Mouse (Mus musculus): ENCODE results near the gene H1foo.

H1foo gene

DNA sequence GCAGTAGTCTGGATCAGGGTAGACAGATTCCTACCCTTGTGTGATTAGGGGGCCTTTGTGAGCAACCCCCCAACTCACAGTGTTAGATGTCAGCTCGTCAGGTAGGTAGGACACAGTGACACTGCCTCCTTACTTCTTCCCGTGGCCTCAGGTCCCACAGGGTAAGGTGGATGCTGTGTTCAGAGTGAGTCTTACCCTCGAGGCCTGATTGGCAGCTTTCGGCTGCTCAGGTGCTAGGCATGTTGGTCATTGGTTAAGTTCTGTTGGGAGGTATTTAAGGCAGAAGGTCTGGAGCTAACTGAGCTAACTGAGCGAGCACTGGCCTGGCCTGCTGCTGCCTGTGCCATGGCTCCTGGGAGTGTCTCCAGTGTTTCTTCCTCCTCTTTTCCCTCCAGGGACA lies at the start of gene H1foo:
TSS of gene H1foo (plus strand) at position 301 of the 400 bp plus-strand sequence.
- ATAC-seq (ENCODE audit: low TSS enrichment): no peak

DNA sequence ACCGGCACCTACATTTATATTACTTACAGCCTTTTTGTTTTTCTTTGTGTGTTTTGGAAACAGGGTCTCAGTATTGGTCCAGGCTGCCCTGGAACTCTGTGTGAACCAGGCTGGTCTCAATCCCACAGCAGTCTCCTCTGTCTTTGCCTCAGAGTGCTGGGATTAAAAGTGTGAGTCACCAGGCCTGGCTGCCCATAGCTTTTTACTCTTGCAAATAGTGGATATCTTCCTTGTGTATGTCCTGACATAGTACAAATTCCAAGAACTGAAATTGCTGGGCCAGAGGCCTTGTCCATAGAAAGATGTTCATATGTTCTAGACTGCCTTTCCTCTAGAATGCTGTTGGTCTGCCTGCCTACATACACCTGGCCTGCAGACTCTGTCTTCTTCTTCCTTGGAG lies 48.4 kb upstream of the H1foo start:
- no peak for ATAC-seq (ENCODE audit: low TSS enrichment)

DNA sequence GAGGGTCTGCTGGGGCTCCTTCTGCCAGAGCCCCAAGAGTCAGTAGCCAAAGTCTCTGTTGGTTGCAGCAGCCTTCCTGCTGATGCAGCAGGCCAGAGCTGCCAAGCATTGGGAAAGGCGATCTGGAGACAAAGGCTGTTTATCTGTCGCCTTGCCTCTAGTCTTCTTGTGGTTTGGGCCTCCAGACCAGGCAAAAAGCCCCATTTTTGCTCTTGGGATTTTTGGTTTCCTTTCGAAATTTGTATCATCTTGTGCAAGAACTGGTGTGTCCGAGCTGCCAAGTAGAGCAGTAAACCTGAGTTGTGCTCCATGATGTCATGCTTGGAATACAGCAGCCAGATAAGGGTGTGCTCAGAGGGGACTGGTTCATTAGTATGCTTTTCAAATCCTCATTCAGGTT lies 47.6 kb upstream of the H1foo start:
- no peak for ATAC-seq (ENCODE audit: low TSS enrichment)

DNA sequence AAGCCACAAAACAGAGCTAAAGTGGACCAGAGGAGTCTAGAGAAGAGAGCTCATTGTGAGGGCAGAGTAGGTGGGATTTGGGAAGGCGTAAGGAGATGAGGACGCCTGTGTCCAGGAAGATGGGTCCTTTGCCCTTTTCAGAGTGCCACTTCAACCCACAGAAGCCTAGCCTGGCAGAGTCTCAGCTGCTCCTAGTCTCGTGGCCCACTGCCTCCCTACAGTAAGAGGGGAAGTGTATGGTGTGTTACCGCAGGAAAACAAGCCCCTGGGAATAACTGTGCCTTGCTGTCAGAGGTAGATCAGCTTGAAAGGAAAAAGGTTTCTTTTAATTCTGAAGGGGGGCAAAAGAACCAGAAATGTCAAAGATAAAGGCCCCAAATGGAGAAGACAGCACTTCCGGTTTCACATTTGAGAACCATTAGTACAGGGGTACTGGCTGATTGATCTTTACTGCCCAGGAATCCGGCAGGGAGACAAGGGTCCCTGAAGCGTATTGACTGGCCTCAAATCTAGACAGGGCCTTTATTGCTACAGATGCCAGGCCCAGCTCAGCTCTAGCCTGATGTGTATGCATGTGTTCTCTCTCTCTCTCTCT lies 46.7 kb upstream of the H1foo start:
- no peak for ATAC-seq (ENCODE audit: low TSS enrichment)

DNA sequence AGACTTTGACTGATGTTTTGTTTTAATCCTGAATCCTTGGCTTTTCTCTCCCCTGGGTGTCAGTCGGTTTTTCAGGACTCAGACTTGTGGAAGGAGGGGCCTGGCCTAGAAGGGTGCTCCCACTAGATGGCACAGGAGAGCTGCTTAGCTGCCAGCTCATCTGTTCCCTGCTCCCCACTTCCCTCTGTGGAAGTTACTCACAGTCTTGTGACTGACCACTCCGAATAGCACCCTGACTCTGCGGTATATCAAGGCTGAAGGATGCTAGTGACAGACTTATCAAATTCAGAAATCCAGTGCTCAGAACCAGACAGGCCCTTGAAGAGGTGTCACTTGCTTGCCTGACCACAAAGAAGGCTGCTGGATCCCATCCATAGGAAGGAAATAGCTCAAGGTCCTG lies 43.7 kb upstream of the H1foo start:
- peak; percentile 66 for ATAC-seq (ENCODE audit: low TSS enrichment)

DNA sequence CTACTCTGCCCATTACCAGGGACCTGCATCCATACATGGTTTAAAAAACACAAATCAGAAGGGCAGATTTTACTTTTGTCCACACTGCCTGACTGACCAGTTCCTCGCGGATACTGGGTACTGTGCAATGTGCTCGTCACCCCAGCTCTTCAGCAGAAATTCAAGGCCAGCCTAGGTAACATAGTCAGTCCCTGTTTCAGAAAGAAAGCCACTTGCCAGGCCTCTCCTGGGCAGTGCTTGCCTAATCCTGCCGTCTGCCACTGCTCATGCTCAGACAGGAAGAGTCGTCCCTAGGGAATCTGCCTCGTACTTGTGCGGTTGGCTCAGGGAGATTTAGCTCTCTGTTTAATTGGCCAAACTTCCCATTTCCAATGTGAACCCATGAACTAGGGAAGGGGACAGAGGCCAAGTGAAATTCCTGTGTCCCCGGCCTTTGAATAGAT lies 43.2 kb upstream of the H1foo start:
- peak; percentile 5; the same call in 1 of the 2 replicates for ATAC-seq (ENCODE audit: low TSS enrichment)

DNA sequence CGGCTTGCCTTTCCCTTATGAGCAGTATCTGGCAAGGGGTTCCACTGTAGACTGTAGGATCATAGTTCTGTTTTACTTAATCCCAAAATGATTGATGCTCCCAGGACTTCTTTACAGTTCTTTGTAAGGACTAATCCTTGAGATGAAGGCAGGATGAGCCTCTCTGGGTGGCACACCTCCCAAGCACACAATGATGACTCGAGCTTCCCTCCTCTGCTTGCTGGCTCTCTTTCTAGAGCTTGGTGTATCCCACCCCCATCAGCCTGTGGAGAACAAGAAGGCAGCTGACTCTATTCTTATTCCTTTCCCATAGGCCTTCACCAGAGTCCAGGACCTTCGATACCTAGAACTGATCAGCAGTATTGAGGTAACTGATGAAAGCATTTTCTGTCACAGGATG lies 42.2 kb upstream of the H1foo start:
- peak; percentile 39; the same call in 1 of the 2 replicates for ATAC-seq (ENCODE audit: low TSS enrichment)

DNA sequence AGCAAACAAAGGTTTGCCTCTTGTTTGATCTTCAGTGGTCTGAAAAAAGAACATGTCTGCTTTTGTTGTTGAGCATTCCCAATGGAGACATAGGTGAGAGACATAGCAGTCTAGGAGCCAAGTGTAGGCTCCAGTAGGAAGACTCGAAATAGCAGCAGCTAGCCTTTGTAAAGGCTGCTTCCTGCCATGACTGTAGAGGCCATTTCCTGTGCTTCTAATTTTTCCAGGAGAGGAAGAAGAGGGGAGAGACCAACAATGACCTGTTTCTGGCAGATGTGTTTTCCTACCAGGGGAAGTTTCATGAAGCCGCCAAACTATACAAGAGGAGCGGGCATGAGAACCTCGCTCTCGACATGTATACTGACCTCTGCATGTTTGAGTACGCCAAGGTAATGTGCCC lies 39.2 kb upstream of the H1foo start:
- ATAC-seq (ENCODE audit: low TSS enrichment): no peak

DNA sequence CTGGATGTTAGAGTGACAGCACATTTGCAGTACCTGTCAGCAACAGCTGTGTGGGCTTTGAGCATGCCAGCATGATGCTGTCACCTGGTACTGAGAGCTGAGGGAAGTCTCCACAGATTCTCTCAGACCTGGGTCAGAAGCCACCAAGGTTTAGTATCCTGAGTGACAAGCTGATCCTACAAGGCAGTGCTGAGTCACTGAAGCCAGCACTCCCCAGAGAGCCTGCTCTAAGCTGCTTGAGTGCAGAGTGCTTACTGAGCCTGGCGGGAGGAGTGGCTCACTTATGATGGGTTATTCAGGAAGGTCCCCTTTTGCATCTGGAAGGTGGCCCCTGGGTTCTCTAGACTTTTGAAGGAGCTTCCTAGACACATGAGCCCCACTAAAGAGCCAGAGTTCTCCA lies 38.3 kb upstream of the H1foo start:
- ATAC-seq (ENCODE audit: low TSS enrichment): no peak

DNA sequence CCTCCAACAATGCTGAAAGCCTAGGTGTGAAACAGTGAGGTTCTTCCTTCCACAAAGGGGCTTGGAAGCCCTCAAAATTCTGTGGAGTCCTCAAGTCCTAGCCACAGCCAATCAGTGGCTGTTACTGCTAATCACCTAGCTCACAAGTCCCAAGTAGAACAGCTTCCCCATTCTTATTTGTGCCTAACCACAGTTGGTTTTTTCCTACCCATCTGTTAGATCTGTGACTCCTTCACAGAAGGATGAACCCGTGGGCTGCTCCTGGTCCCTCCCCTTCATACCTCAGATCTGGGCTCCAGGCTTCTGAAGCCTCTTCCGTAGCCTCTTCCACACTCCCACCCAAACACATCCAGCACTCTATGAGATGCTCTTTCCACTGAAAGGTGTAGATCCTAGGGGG lies 37.9 kb upstream of the H1foo start:
- peak; percentile 29; the same call in 1 of the 2 replicates for ATAC-seq (ENCODE audit: low TSS enrichment)

DNA sequence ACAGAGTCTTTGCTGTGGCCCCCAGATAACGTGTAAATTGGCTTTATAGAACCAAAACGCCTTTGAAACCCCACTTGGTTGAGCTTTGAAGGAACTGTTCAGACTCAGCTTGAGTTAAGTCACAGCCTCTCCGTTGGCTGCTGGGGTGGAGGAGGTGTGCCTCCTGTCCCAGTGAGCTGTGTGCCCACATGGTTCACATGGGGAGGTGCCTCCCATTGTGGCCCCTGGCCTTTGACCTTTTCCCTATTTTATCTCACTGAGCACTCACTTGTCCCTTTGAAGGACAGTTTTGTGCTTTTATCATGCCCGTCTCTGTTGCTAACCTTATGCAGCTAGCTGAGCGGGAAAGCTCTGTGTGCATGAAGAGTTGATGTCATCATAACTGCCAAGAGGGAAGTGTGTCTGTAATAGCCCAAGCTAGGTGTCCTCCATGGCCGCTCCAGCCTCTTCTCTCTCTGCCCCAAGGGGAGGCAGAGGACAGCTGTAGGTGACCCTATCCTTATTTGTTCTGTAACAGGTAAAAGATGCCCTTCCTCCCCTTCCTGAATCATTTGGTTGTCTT lies 36.2 kb upstream of the H1foo start:
- no peak for ATAC-seq (ENCODE audit: low TSS enrichment)

DNA sequence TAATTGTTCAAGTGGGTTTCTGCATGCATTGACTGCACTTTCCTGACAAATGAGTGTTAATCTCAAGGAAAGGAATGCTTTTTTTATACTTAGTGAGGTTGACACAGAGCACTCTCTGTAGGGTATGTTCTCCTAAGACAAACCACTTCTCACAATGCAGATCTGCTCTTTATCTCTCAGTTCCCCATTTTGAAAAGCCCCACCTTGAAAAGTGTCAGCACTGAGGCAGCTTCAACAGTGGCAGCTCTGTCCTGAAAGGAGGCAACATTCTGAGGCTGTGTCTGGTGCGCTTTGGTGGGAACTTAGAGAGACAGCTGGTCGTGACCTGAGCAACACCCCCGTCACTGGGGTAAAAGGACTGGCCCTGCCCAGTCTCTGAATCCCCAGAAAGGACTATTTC lies 35.7 kb upstream of the H1foo start:
- ATAC-seq (ENCODE audit: low TSS enrichment): no peak

DNA sequence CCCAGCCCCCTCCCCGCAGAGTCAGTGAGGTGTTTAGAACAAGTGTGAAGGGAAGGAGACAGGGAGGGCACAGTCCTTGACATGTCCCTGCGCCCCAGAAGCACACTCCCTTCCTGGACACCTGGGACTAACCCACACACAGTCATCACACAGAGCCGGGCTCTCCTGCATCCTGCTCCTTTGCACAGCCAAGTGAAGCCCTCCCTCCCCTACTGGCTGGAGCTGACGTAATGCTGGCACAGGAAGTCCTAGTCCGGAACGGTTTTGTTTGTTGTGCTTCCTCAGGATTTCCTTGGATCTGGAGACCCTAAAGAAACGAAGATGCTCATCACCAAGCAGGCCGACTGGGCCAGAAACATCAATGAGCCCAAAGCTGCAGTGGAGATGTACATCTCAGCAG lies 34.8 kb upstream of the H1foo start:
- ATAC-seq (ENCODE audit: low TSS enrichment): no peak

DNA sequence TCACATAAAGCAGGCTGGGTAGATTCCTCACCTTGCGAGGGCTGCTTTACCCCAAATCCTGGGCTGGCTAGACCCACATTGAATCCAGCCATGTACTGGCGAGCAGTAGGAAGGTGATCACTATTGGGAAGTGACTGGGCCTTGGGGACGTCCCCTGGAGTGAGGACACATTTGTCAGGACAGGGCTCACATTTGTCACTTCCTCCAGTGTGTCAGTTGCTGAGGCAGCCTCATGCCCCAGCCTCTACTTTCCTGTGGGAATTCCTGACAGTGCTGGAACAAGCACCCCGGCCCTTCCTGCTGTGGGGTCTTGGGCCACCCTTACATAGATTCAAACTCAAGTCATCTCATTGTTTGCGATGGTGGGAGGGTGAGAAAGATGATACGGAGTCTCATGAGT lies 33.0 kb upstream of the H1foo start:
- no peak for ATAC-seq (ENCODE audit: low TSS enrichment)

DNA sequence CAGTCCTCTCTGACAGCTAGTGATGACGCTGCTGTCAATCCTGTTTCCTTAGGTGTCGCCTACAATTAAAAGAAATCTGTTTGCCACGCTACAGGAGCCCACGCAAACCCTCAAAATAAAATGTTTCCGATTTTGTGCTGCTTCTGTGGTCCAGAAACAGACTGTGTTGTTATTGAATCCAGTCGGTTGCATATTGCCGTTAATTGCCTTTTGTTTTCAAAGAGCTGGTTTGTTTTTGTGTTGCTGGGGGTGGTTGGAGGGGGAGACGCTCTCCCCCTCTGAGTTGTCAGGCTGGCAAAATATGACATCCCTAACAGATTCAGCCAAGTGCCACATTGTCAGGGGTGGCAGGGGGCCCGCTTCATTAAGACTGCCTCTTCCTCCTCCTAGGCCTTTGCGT lies 31.3 kb upstream of the H1foo start:
- no peak for ATAC-seq (ENCODE audit: low TSS enrichment)

DNA sequence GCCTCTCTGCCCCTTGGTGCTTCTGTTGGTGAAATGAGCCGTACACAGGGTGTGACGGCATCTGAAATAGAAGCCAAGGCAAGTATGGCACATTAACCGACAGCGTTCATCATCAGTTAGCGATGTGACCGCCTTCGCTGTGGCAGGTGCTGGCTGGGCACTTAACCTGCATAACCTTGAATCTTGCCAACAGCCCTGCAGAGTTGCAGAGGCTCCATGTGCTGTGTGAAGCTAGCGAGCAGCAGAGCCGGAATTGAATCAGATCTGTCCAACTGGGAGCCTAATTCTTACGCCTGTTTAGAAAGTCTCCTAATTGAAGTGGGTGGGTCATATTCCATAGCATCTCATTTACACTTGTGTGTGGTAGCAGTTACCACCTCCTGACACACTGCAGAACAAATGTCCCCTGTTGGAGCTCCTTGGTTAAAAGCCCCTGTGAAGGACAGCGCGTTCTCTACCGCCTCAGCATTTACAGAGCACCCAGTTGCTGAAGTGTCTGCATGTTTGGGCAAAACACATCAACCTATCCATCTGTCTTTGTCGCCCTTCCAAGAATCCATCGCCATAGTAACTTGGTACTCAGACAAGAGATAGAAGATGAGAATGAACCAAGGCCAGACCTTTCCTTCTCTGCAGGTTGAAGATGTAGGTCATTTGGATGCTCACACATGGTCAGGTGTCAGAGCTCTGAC lies 30.1 kb upstream of the H1foo start:
- peak; percentile 47 for ATAC-seq (ENCODE audit: low TSS enrichment)

DNA sequence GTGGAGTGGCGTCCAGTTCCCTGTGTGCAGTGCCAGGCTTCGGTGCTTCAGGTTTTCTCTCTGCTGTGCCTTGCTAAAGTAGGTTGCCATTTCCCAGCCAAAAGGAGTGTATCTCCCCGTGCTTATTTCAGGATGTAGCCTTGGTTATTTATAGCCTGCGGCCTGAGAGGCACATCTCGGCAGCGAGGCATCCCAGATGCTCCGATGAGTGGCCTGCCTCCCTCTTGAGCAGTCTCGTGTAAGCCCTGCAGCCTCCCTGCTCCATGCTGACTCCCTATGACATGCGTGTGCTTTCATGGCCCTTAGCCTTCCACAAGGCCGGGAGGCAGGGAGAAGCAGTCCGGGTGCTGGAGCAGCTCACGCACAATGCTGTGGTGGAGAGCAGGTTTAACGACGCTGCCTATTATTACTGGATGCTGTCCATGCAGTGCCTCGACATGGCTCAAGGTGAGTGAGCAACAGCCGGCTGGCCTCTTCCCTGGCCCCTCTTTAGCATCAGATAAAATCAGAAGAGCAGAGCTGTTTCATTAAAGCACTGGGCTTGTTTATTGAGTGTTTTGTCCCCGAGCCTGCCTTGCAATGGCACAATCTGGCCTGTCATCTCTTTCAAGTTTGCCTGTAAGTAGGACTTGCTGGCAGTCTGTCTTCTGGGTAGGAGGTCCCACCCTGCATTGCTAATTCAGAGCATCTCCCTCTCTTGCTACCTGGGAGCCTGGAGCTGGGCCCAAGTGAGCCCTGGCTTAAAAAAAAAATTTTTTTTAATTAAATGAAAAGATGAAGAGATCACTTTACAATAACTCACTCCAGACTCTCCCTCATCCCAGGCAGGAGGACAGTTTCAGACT lies 28.9 kb upstream of the H1foo start:
- peak; percentile 53 for ATAC-seq (ENCODE audit: low TSS enrichment)

DNA sequence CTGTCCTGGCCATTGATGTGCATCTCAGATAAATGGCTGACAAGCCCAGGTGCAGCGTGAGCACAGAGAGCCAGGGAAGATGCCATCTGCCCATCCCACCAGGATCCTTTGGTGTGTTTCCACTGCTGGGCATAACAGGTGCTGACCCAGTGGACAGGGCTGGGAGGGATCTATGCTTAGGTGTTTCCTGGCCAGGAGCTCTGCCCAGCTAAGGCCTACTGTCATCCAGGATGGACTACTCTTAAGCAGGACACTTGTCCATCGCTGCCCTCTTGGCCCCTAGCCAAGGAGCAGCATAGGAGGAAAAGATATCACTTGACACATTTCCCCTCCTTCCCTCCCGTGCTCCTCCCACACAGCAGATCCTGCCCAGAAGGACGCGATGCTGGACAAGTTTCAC lies 28.1 kb upstream of the H1foo start:
- ATAC-seq (ENCODE audit: low TSS enrichment): no peak

DNA sequence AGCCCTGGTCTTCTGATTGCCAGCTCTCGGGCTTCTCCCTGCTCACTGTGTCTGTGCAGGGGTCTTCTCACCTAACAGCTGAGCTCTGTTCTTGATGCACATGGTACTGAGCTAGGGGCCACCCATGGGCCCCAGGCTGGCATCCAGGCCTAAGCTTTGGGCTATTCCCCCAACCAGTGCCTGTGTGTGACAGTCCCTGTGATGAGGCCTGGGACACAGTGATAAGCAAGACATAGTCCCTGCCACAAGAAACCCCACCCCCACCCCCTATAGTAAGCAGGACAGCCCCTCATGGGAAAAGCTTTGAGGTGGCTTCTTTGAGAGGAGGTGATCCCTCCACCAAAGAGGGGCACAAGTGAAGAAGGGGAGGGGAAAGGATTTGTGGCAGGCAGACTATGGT lies 26.1 kb upstream of the H1foo start:
- ATAC-seq (ENCODE audit: low TSS enrichment): no peak

DNA sequence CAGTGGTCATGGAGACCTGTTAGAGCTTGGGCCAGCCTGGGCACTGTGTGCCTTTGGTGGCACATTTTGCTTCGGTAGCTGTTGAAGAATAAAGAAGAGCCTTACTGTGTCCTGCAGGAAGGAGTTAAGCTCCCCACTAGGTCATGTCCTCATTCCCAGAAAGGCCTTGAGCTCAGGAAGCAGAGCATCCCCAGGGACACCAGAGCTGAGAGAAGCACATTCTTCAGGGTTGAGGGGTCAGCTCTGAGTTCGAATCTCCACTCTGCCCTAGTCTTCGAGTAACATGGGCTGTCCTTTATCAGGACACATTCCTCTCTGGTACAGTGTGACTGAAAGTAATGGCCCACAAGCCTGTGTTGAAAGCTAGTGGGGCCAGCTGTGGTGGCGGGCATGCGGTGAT lies 24.9 kb upstream of the H1foo start:
- no peak for ATAC-seq (ENCODE audit: low TSS enrichment)

DNA sequence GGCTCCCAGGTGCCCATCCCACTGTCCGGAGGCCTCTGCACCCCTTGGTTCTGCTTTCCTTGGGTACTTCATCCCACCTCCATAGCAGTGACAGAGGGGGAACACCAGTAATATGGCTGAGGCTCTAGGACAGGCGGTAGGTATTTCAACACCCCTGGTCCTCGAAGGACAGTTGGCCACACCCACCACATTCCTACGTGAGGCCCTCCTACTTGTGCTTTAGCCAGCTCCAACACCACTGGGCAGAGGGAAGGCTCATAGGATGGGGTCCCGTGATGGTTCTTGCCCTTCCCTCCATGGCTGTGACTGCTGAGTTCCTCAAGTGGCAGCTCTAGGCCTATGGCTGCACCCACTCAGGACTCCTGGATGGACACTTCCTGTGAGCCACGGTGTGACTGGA lies 19.9 kb upstream of the H1foo start:
- no peak for ATAC-seq (ENCODE audit: low TSS enrichment)

DNA sequence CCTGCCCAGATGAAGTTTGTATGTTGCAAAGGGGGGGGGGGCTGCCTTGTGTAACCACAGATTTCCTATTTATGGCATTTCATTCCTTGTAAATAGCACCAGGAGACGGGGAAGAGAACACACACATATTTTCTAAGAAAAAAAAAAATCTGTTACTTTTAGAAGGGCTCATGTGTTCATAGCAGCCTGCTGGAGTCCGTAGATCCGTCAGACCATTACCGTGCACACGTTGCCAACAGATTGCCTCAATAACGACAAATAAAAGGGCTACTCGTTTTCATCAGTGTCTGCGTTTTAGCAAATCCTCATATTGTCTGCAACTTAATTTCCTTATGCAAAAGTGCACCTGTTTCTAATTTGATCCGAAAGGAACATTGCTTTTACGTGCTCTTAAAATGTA lies 18.3 kb upstream of the H1foo start:
- no peak for ATAC-seq (ENCODE audit: low TSS enrichment)

Measured in frontal cortex, adult (tissue).